Comparison of ENCODE assay signal across 35 mouse cellular contexts in genomic region chr5:64459807-64460206, GRCm38 (mm10).
"Had no signal": no experiment of that assay in that cellular context is flagged by ENCODE, and none has a peak within 500 bp of the region (broad histone marks: within the 10 kb centered on the region; RNA-seq: fewer than 3 reads in every experiment).

No protein-coding gene starts in this region.

- H3K36me3 ChIP-seq: heart, embryonic 10.5 days; heart, embryonic 12.5 days; heart, embryonic 13.5 days; heart, embryonic 15.5 days; hindbrain, embryonic 10.5 days; hindbrain, embryonic 12.5 days; hindbrain, embryonic 13.5 days; hindbrain, embryonic 15.5 days; intestine, embryonic 15.5 days; kidney, embryonic 15.5 days had no signal

- ATAC-seq: hindbrain, embryonic 16.5 days; hindbrain, postnatal 0 days; inflammation-experienced regulatory T-cells, adult 6 months; intestine, embryonic 15.5 days; intestine, embryonic 16.5 days; intestine, postnatal 0 days had no signal

- H3K9me3 ChIP-seq: heart, embryonic 10.5 days; heart, embryonic 12.5 days; heart, embryonic 13.5 days; heart, embryonic 15.5 days; hindbrain, embryonic 10.5 days; hindbrain, embryonic 12.5 days; hindbrain, embryonic 13.5 days; hindbrain, embryonic 15.5 days; intestine, embryonic 15.5 days; kidney, embryonic 15.5 days had no signal

- DNase-seq: heart, postnatal 10 days; heart, postnatal 14 days; heart, postnatal 36 days; heart, postnatal 4 days; kidney, adult 11 months; kidney, adult 18-20 months; kidney, adult 2 months; kidney, adult 8-10 months; kidney, adult 9 months; kidney, postnatal 10 days; kidney, postnatal 14 days; kidney, postnatal 25 days; kidney, postnatal 36 days; kidney, postnatal 4 days; layer of hippocampus, adult 9-11 months; layer of hippocampus, postnatal 36 days had no signal

- H3K4me2 ChIP-seq: heart, embryonic 11.5 days; heart, embryonic 12.5 days; heart, embryonic 13.5 days; heart, embryonic 15.5 days; hindbrain, embryonic 12.5 days; hindbrain, embryonic 13.5 days; hindbrain, embryonic 14.5 days; hindbrain, embryonic 15.5 days; intestine, embryonic 15.5 days; kidney, embryonic 15.5 days had no signal

- H3K9ac ChIP-seq: heart, embryonic 12.5 days; heart, embryonic 13.5 days; heart, embryonic 15.5 days; hindbrain, embryonic 12.5 days; hindbrain, embryonic 13.5 days; hindbrain, embryonic 14.5 days; hindbrain, embryonic 15.5 days; intestine, embryonic 15.5 days; kidney, embryonic 15.5 days had no signal

- H3K27ac ChIP-seq: heart, embryonic 10.5 days; heart, embryonic 13.5 days; heart, embryonic 15.5 days; hindbrain, embryonic 10.5 days; hindbrain, embryonic 12.5 days; hindbrain, embryonic 13.5 days; hindbrain, embryonic 14.5 days; hindbrain, embryonic 15.5 days; hindbrain, postnatal 0 days; intestine, embryonic 15.5 days; kidney, embryonic 15.5 days; kidney, postnatal 0 days; layer of hippocampus, adult 2 months had no signal

- H3K4me1 ChIP-seq: heart, embryonic 12.5 days; heart, embryonic 13.5 days; heart, embryonic 15.5 days; hindbrain, embryonic 13.5 days; hindbrain, embryonic 15.5 days; intestine, embryonic 15.5 days had no signal

- H3K27me3 ChIP-seq: heart, embryonic 12.5 days; heart, embryonic 13.5 days; heart, embryonic 15.5 days; hindbrain, embryonic 13.5 days; hindbrain, embryonic 15.5 days; intestine, embryonic 15.5 days; kidney, embryonic 15.5 days had no signal

- H3K4me3 ChIP-seq: heart, embryonic 10.5 days; heart, embryonic 12.5 days; heart, embryonic 13.5 days; heart, embryonic 15.5 days; hindbrain, embryonic 10.5 days; hindbrain, embryonic 12.5 days; hindbrain, embryonic 13.5 days; hindbrain, embryonic 15.5 days; intestine, embryonic 15.5 days; kidney, embryonic 15.5 days; layer of hippocampus, adult 2 months had no signal
